Mouse (Mus musculus) left cerebral cortex, adult 18-20 months (tissue): Measurements from ENCODE around the gene Gm2381. TPM values are rescaled to one million over a fixed set of nuclear protein-coding genes. Genes with fewer than 3 reads are reported as not detected.
"Not testable (repeated sequence)": the region's sequence is repeated elsewhere in the genome, so short reads cannot be mapped to it uniquely, and the experiment has no call there.

ENCODE experiments used
- DNase-seq, 2 experiments: peaks; one replicate each; pipeline ENCODE4 v3.0.0; 2021 to 2022; ENCODE audit warnings: low spot score in 2 of 2, mixed read lengths in 1 of 2
- long read RNA-seq, 2 experiments: library from polyadenylated mRNA; stranded (forward); transcript quantifications; one replicate each; pipeline ENCODE4 v2.0.0; 2021
- total RNA-seq, 2 experiments: library from RNA; stranded (reverse); gene quantifications; 2 replicates each; pipeline ENCODE4 v1.2.3; 2021

Gene Gm2381
- total RNA-seq, result under 1 TPM; 0.09 to 0.16 TPM
- long read RNA-seq, experiment 1, result 0 reads
- long read RNA-seq, experiment 2, result 0 reads

DNA sequence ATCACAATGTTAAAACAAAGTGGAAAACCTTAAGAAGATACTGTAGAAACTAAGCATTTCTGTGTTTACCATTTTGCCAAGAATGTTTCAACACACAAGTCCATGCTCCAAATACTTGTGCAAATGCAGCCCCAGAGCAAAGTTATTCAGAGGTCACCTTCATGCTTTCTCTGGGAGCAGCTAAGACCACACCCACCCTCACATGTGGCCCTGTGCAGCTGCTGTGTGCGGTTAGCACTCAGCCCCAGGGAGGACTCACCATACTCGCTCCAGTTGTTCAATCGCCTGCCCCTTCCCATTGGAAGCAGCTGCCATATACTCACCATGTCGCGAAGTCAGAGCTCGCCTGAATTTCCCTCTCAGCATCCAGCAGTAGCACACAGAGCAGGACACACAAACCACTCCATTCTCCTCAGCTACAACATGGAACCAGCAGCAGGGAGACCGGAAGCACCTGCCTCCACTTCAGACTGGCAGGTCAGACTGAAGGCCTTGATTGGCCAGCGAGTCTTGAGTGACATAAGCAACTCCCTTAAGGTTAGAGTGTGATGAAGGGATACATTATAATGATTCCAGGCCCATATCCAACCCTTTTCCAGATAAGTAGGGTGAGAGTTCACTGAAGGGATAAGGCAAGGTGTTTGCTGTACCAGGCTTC, at the start of gene Gm2381:
Gm2381 (minus strand) TSS at position 434 of the 658 bp plus-strand sequence.
- not testable (repeated sequence) for DNase-seq

DNA sequence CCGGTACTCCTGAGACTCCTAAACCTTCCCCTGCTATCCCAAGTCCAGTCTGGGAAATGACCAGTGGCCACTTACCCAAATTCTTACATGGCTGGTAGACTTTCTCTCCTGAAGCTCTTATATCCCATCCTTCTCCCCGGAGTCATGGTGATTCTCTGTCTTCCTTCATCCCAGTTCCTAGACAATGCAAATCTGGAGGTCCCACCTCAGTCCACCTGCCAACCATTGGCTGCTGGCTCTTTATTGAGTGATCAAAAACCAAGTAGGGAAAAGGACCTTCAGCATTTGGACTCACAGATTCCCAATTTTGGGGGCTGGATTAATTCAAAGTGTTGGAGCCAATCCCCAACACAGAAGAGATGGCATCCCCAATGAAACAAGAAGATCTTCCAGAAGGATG, 31.0 kb upstream of the Gm2381 start:
- not testable (repeated sequence) for DNase-seq

DNA sequence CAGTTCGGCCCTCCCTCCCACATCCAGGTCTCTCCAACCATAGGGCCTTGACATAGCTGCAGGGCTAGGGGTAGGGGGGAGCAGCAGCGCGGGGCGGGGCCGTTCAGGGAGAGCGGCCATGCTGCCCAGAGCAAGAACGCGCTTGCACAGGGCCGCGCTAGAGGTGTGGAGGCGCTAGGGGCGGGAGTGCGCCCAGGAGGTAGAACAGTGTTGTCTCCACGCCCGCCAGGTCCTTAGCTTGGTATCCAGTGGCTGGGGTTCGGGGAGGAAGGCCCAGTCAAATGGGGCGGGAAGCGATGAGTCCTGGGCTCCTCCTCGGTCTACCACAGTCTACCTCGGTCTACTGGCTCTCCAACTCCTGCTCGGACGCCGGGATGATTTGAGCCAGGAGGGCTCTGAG, 11.1 kb upstream of the Gm2381 start:
- no peak for DNase-seq

GRCm38 (mm10) chr7:42838366-42838765, 28.7 kb downstream of the Gm2381 start:
- DNase-seq, result not testable (repeated sequence)

- DNase-seq, result no peak
Measured at GRCm38 (mm10) chr7:42832221-42832620, 34.8 kb downstream of the Gm2381 start.

DNA sequence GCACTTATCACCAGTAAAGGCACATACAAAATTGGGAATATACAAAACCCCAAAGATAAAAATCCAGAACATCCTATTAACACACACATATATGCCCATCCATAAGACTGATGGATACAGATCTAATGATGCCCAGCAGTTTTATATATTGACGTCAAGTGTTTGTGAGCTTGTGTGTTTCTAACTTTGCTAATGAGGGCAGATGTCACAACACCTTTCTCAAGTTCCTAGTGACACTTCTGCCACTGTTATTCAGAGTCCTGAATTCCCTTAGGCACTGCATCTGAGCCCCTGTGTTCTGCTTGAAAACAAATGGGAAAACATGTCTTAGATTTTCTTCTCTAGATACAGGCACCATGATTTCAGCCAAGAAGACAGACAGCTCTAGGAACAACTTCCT, 73.6 kb downstream of the Gm2381 start, which contains the start of gene Vmn2r62:
Vmn2r62 (minus strand) TSS at position 101 of the 400 bp plus-strand sequence.
- DNase-seq, result not testable (repeated sequence)

Other genes starting within 250 kb of the Gm2381 start
- gene Zfp976, start 224.6 kb downstream of the Gm2381 start, total RNA-seq, result 1 to 10 TPM; 2.7 to 2.9 TPM
- gene Zfp975, start 174.5 kb downstream of the Gm2381 start, total RNA-seq, result 1 to 10 TPM; 7.1 to 7.2 TPM
- gene Gm17067, start 140.2 kb downstream of the Gm2381 start, total RNA-seq, result not detected
- not detected for gene Vmn2r62, start 73.7 kb downstream of the Gm2381 start, total RNA-seq
- not detected for gene Vmn2r63, start 66.6 kb upstream of the Gm2381 start, total RNA-seq
- gene Gm9268, start 151.5 kb upstream of the Gm2381 start, total RNA-seq, result not detected
- gene Zfp936, start 247.0 kb upstream of the Gm2381 start, total RNA-seq, result not detected